Mouse (Mus musculus): ENCODE measurements around the gene Rbm20.

Rbm20 gene

GRCm38 (mm10) chr19:53724053-53724452 is 46.9 kb downstream of the Rbm20 start:
- no peak for DNase-seq

DNA sequence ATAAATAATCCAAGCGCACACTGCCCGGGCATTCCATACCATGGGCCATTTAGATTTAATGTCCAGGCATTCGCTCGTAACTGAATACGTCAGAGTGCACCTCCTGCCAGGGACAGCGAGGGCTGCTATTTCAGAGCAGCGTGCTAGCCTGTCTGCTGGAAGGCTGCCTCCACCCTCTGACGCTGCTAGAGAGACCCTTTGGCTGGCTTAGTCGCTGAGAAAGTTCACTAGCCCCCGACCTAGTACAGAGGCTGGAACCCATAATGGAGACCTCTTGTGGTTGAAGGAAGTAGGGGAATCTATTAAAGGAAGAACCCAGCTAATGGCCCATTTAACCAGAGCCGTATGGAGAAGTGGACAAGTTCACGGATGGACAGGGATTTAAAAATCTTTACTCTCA is 49.2 kb downstream of the Rbm20 start:
- no peak for DNase-seq

GRCm38 (mm10) chr19:53726755-53727154 is 49.6 kb downstream of the Rbm20 start:
- no peak for DNase-seq

- no peak for DNase-seq
Measured at GRCm38 (mm10) chr19:53727277-53727676, 50.2 kb downstream of the Rbm20 start.

GRCm38 (mm10) chr19:53727886-53728669 is 51.0 kb downstream of the Rbm20 start:
- no peak for DNase-seq

DNA sequence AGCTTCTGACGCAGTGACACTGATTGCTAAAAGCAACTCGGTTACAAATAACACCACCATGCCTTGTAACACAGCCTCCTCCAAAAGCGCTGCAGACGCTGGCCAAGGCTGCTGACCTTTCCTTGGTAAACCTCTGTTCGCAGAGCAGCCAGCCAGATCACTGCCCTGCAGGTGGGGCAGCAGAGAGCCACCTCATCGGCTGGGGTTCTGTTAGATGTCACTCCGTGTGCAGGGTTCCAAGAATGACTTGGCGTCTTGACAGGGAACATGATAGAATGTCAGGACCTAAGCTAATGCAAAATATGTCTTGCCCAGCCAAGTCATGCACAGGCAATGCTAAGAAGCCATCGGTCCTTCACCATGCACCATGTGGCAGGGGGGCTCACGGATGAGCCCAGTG is 52.8 kb downstream of the Rbm20 start:
- DNase-seq = no peak

DNA sequence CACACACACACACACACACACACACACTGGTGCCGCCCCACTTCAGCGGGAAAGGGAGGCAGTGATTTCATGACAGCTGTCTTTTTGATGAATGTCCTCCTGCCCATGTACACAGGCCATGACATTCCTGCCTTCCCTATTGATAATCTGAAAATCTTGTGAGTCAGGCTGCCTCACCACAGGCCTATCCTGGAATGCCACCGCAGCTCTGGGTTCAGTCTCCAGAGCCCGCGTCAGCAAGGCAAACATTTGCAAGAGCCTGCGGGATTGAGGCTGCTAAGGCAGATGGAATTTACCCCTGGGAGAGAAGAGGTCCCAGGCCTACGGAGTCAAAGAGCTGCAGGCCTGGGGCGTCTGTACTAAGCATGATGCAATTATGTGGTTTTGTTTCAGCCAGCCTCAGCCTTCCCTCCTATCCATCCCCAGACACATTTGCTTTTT is 54.7 kb downstream of the Rbm20 start:
- no peak for DNase-seq

DNA sequence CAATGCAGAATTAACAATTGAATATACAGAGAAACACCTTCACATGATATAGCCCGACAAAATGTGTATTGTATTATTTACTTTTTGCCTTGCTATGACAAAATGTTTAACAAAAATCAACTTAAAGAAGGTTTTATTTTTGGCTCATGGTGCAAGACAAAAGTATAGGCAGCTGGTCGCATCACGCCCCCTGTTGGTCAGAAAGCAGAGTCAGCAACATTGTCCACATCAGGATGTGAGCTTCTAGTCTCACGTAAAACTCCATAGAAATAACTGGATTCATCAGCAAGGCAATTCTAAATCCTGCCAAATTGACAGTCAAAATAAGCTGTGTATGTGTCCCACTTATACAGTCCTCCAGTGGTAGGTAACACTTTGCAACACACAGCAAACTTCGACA is 57.7 kb downstream of the Rbm20 start:
- no peak for DNase-seq

DNA sequence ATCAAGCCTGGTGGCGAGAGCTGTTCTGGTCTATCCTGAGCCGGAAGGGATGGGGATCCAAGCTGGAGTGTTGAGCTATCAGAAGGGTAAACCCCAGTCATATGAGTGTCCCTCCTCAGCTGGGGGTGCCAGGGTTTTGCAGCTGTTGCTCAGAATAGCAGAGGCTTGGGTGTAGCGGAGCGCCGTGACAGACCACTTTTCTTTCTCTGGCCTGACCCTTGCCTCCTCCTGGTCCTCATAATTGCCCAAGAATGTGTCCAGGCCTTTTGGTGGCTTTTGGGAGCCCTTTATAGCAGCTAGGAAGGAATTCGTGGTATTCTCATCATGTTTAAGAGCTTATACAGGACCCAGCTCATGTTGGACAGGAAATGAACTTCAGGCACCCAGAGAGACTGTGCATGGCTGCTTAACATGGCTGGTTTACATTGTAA is 61.6 kb downstream of the Rbm20 start:
- no peak for DNase-seq

DNA sequence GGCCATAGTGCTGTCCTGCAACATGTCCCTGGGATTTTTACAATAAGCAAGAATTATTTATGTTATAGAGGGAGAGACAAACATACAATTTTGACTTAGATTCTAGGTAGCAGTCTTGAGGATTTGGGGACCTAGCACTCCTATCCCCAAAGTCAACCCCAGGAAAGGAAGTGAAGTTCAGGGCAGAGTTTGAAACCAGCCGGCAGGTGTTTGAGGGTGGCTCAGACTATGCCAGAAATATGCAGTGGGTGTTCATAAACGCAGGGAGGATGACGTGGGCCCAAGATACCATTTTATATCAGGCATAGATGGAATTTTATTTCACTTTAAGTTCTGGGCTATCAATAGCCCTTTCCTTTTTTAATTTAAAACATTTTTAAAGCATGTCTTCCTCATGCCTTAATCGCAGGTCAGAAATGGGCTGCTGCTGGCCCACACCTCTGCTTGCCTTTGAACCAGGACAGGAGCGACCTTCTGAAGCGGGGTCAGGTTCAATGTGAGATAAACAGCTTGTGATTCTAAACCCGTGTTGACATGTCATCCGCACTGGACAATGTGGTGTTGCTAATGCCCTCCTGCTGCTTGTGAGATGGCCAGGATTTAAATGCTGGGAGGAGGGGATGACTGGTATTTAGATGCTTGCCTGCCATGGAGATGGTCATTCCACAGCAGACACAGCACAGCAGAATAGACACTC is 62.6 kb downstream of the Rbm20 start:
- no peak for DNase-seq

DNA sequence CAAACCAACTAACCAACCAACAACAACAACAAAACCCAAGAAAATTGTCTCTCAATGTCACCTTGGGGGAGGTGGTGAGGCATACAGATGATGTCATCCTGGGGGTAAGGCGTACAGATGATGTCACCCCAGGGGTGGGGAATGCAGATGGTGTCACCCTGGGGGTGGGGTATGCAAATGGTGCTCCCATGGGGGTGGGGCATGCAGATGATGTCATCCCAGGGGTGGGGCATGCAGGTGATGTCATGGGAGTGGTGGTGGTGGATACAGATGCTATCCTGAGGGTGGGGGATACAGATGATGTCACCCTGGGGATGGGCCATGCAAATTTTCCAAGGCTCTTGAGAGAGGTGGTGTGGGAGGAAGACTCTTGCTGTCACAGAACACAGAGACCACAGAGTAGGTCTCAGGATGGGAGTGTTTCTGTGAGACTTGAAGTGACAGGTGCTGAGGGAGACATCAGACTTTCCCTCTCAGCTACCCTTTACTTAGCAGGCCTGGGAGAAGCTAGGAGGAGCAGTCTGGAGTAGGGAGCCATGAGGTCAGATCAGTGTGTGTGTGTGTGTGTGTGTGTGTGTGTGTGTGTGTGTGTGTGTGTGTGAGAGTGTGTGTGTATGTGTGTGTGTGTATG is 63.8 kb downstream of the Rbm20 start:
- no peak for DNase-seq

DNA sequence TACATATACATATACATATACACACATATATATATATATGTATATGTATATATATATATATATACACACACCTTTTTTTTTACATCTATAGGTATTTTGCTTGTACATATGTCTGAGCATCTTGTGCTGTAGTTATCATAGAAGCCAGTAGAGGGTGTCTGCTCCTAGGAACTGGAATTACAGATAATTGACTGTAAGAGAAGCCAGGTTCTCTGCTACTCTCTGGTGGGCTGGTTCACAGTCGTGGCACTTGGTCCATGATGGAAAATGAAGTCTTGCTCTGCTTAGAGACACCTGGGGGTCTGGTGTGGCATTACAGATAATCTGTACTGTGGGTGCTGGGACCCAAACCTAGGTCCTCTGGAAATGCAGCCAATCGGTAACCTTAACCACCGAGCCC is 64.8 kb downstream of the Rbm20 start:
- DNase-seq = no peak

DNA sequence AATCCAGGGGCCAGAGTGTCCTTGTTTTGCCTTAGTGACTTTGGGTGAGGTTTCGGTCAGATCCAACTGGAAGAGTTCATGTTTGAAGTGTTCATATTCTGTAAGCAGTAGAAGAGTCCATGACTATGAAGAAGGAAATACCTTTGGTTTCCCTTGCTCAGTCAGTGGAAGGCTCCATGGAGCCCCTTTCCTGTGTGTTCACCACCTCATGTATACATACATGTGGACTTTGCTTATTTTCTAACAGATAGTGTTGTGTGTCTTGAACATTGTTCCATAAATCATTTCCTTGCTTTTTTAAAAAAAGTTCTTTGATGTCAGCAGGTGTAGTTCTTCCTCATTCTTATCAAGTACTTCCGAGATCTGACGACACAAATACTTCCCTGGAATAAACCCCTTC is 68.2 kb downstream of the Rbm20 start:
- no peak for DNase-seq

DNA sequence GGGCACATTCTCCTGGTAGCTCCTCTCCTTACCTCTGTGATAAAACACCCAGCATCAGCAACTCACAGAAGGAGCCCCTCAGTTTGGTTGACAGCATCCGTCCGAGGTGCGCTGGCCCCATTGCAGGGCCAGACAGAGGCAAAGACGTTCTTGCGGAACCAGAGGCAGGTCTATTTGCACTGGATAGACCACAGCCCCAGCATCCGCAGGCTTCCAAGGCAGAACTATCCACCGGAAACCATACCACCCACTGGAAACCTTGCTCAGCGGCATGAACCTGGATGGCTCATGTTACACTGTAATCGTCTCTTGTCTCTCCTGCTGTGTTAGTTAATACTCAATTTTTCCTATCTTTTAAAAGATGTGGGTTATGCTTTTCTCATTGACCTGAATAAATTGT is 69.0 kb downstream of the Rbm20 start:
- DNase-seq = no peak

- no peak for DNase-seq
Measured at GRCm38 (mm10) chr19:53748236-53748775, 71.2 kb downstream of the Rbm20 start.

DNA sequence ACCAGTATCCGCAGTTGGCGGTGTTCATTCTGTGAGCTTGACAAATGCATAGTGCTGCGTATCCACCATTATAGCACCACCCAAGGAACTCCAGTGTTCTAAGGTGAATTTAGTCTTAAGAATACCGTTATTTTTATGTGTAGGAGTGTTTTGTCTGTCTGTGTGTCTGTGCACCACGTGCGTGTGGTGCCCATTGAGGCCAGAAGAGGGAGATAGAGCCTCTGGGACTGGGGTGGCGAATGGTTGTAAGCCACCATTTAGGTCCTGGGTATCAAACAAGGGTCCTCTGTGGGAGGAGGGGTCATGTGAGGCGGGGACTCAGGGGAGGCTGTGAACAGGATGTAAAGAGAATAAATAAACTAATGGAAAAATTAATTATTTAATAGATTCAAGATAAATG is 72.2 kb downstream of the Rbm20 start:
- no peak for DNase-seq

DNA sequence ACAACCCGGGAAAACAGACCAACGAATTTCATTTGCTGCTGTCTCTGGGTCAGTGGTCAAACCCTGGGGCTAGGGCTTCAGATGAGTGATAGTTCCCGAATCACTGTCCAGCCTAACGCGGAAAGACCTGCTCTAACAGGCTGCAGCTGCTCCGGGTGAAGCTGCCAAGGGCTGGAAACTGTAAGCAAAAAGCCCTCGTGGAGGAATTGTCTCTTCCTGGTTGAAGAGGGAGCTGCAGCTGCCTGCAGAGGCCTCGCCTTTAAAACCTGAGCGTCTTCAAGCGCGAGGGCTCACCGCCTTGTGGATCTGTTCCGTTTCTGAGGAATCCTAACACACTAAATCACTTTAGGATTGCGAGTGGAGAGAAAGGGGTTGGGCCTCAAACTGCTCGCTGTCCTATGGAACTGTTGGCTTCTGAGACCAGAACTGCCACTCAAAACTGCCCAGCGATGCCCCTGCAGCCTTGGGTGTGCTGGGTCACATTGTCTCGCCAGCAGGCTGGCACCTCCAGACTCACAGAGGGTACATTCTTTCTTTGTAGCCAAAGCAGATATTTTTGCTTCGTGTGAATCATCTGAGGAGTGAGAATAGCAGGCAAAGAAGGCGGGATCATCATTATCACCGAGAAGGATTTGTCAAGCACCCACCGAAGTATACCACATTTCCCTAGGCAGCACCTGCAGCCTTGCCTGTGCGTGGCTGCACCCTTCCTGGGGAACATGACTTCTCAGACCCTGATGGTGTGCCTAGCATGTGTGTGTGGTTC is 74.5 kb downstream of the Rbm20 start:
- DNase-seq = no peak

- DNase-seq = no peak
Measured at GRCm38 (mm10) chr19:53752993-53753392, 75.9 kb downstream of the Rbm20 start.

GRCm38 (mm10) chr19:53754421-53754830 is 77.3 kb downstream of the Rbm20 start:
- DNase-seq = no peak

- no peak for DNase-seq
Measured at GRCm38 (mm10) chr19:53755346-53755745, 78.2 kb downstream of the Rbm20 start.

- no peak for DNase-seq
Measured at GRCm38 (mm10) chr19:53757432-53758109, 80.5 kb downstream of the Rbm20 start.

DNA sequence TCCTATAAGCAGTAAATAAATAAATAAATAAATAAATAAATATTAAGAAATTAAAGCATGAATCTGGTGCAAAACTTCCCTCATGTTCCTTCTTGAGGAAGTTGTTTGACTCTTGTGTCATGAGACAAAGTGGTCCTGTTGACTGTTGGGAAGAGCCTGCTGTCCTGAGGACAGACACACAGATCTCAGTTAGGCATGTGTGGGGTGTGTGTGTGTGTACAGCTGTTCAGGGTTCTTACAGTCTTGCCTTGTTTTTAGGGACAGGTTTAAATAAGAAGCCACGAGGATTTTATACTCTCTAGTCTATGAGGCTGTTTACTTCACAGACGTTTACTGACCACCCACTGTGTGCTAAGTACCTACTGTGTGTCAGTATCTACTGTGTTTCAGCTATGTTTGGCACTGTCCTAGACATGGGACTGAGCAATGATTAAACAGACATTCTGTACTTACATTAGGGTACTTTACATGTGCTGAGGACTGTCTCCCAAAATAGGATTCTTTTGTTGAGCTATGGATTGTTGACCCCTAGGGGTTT is 81.8 kb downstream of the Rbm20 start:
- no peak for DNase-seq

Data from cerebellum, adult 8-10 months (tissue).